Mouse (Mus musculus): ENCODE results near the gene Wfikkn2. TPM values are rescaled to one million over a fixed set of nuclear protein-coding genes. Genes with fewer than 3 reads are reported as not detected.

Gene Wfikkn2
- polyA plus RNA-seq, 1 experiment = 0.02 TPM

DNA sequence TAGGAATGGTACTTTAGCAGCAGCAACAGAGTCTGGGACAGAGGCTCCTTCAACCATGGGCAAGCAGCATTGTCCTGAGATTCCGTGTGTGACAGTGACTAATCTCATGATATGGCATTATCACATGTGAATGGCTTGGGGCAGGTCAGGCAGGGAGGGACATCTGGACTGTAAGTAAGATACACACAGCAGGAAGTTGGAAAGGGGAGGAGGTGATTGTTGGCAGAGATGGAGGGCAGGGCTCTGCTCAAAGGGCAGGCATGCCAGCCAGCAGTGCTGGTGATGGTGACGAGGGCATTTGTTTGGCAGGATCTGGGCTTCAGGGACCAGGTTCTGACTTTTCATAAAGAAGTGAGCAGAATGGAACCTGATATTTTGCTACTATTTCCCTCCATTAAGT is 52.7 kb downstream of the Wfikkn2 start:
- TF ChIP-seq GATA1 (IDR thresholded peaks at IDR 0.05; ENCODE audit: low read length) = no peak

DNA sequence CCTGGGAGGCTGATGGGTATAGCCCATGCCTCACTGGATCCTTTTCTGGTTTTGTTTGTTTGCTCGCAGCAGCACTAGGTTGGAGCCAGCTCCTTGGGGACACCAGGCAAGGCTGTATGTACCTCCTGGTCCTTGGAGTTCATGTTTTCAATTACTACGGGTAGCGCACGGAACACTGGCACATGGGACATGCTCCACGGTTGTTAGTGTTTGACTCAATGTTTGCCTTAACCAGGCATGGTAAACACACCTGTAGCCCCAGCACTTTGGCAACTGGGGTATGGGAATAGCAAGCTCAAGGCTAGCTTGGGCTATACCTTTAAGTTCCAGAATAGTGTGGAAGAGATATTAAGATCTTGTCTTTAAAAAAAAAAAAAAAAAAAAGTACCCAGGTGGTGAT is 55.1 kb downstream of the Wfikkn2 start:
- TF ChIP-seq GATA1 (IDR thresholded peaks at IDR 0.05; ENCODE audit: low read length) = no peak

DNA sequence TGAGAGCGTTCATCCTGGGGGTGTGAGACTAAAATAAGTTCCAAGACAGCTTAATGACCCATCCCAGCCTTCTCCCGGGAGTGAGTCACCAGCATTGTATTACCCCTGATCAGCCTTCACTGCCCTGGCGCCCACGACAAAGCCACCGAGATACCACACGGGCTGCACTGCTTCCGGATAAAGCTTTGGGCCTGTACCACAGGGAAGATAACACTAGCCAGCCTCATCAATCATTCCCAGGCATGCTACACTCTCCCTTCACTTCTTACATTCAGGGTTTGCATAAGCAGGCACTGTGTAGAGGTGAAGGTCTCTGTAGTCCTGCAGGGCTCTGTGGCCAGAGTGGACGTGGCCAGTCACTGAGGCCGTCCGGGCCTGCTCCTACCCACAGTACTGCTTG is 56.2 kb downstream of the Wfikkn2 start:
- TF ChIP-seq GATA1 (IDR thresholded peaks at IDR 0.05; ENCODE audit: low read length) = peak; percentile 57

Other genes with a start within 250 kb of the Wfikkn2 start
- gene Spag9, start 249.9 kb downstream of the Wfikkn2 start, polyA plus RNA-seq (2012) = 11.2 and 12.0 TPM in 2 replicates
- gene Tob1, start 34.6 kb downstream of the Wfikkn2 start, polyA plus RNA-seq (2012) = 8.0 and 13.1 TPM in 2 replicates
- gene Gm21885, start 35.9 kb upstream of the Wfikkn2 start, polyA plus RNA-seq (2012) = not detected in 2 replicates
- 24.5 and 34.4 TPM in 2 replicates for gene Luc7l3, start 76.0 kb upstream of the Wfikkn2 start, polyA plus RNA-seq (2012)
- 78.2 and 81.2 TPM in 2 replicates for gene Ankrd40, start 82.0 kb upstream of the Wfikkn2 start, polyA plus RNA-seq (2012)
- not detected in 2 replicates for gene Abcc3, start 147.0 kb upstream of the Wfikkn2 start, polyA plus RNA-seq (2012)
- gene Cacna1g, start 228.2 kb upstream of the Wfikkn2 start, polyA plus RNA-seq (2012) = not detected in 2 replicates
- not detected in 2 replicates for gene Spata20, start 240.2 kb upstream of the Wfikkn2 start, polyA plus RNA-seq (2012)

Data from G1E-ER4 (cell line).